Comparison of ENCODE assay signal across 29 mouse cellular contexts in genomic region chr3:154284260-154284659, GRCm38 (mm10). TPM values are rescaled to one million over a fixed set of nuclear protein-coding genes. Genes with fewer than 3 reads are reported as not detected.
DNase-seq lines count a peak whose midpoint lies in the region; ATAC-seq and TF ChIP-seq lines count a peak whose summit lies in the region.
"Had no signal": no experiment of that assay in that cellular context is flagged by ENCODE, and none has a peak within 500 bp of the region (broad histone marks: within the 10 kb centered on the region; RNA-seq: fewer than 3 reads in every experiment).

No protein-coding gene starts in this region.

- H3K4me1 ChIP-seq in kidney, postnatal 0 days (replicated peaks; ENCODE audit: insufficient read depth, low read length), result no peaks in the 10 kb centered on the region
- peaks cover 2% of the 10 kb centered on the region for H3K4me1 ChIP-seq in limb, embryonic 14.5 days (ENCODE audit: control insufficient read depth, insufficient read depth, low read length)
- H3K4me1 ChIP-seq: forebrain, embryonic 10.5 days; forebrain, embryonic 12.5 days had no signal

- no peaks in the 10 kb centered on the region for H3K9me3 ChIP-seq in kidney, postnatal 0 days (replicated peaks; ENCODE audit: low read length)
- H3K9me3 ChIP-seq in limb, embryonic 14.5 days (ENCODE audit: control insufficient read depth, low read length), result no peaks in the 10 kb centered on the region
- H3K9me3 ChIP-seq: embryonic facial prominence, embryonic 13.5 days; embryonic facial prominence, embryonic 15.5 days; forebrain, embryonic 10.5 days; forebrain, embryonic 12.5 days had no signal

- no peak for ATAC-seq in kidney, postnatal 0 days (replicated peaks; ENCODE audit: low FRiP score, low read depth)
- ATAC-seq in limb, embryonic 14.5 days (ENCODE audit: low FRiP score, low read depth), result 0 out of 2 replicates have a peak, but pooled peaks have one; percentile 19
- ATAC-seq: activated CD4-positive, CD25-positive, alpha-beta regulatory T cell, adult 4 months; CD4-positive, CD25-positive, alpha-beta regulatory T cell, adult 4 months; forebrain, embryonic 14.5 days; Patski had no signal

- H3K4me2 ChIP-seq in kidney, postnatal 0 days (ENCODE audit: low read length), result no peak overlapping the region
- no peak overlapping the region for H3K4me2 ChIP-seq in limb, embryonic 14.5 days (replicated peaks; ENCODE audit: low read depth, low read length, severe bottlenecking)
- H3K4me2 ChIP-seq: embryonic facial prominence, embryonic 13.5 days; embryonic facial prominence, embryonic 15.5 days; forebrain, embryonic 12.5 days had no signal

- peak; percentile 4 for DNase-seq in gastrocnemius, adult 18-20 months (ENCODE audit: low spot score)
- DNase-seq in gastrocnemius, adult 8-10 months (ENCODE audit: low spot score in 2 of 2), result no peak
- DNase-seq in kidney, postnatal 0 days (ENCODE audit: low spot score), result peak; percentile 21
- no peak for DNase-seq in kidney, adult 8-10 months
- no peak for DNase-seq in limb, embryonic 14.5 days (ENCODE audit: low spot score)
- DNase-seq in cerebellum, adult 11-12 months, result no peak
- no peak for DNase-seq in lung, postnatal 4 days
- DNase-seq: adrenal gland, adult 8-10 months; adrenal gland, postnatal 14 days; adrenal gland, postnatal 36 days; B cell, adult 2 months; cerebellum, adult 18-20 months; cerebellum, adult 8-10 months; cerebellum, adult 9-11 months; cerebellum, postnatal 14 days; cerebellum, postnatal 36 days; embryo, embryonic 11 days had no signal

- no peaks in the 10 kb centered on the region for H3K27me3 ChIP-seq in kidney, postnatal 0 days (ENCODE audit: insufficient read depth, low read length)
- no peaks in the 10 kb centered on the region for H3K27me3 ChIP-seq in limb, embryonic 14.5 days (ENCODE audit: control insufficient read depth, insufficient read depth, low read length)
- H3K27me3 ChIP-seq: CH12.LX; embryonic facial prominence, embryonic 15.5 days had no signal

- no peak overlapping the region for H3K9ac ChIP-seq in kidney, postnatal 0 days (ENCODE audit: low read depth, low read length)
- no peak overlapping the region for H3K9ac ChIP-seq in limb, embryonic 14.5 days (ENCODE audit: low read depth, low read length, severe bottlenecking)
- H3K9ac ChIP-seq: embryonic facial prominence, embryonic 13.5 days; embryonic facial prominence, embryonic 15.5 days; forebrain, embryonic 12.5 days had no signal

- no peak overlapping the region for H3K4me3 ChIP-seq in kidney, postnatal 0 days (replicated peaks; ENCODE audit: low read depth, low read length)
- H3K4me3 ChIP-seq in limb, embryonic 14.5 days (replicated peaks; ENCODE audit: low read length), result no peak overlapping the region
- H3K4me3 ChIP-seq: embryonic facial prominence, embryonic 13.5 days; embryonic facial prominence, embryonic 15.5 days; erythroblast, embryonic 14.5 days; forebrain, embryonic 10.5 days; forebrain, embryonic 12.5 days had no signal

- TF ChIP-seq CTCF in kidney, postnatal 0 days (IDR thresholded peaks at IDR 0.05; ENCODE audit: low read depth), result no peak

- no peak overlapping the region for H3K27ac ChIP-seq in kidney, postnatal 0 days
- no peak overlapping the region for H3K27ac ChIP-seq in limb, embryonic 14.5 days (replicated peaks; ENCODE audit: low read depth, low read length)
- H3K27ac ChIP-seq: embryonic facial prominence, embryonic 13.5 days; embryonic facial prominence, embryonic 15.5 days; forebrain, embryonic 10.5 days; forebrain, embryonic 12.5 days had no signal

- TF ChIP-seq POLR2A in limb, embryonic 14.5 days (IDR thresholded peaks at IDR 0.05; ENCODE audit: borderline replicate concordance, extremely low read depth, insufficient read depth, insufficient read length), result no peak

- H3K36me3 ChIP-seq in kidney, postnatal 0 days (ENCODE audit: insufficient read depth, low read length), result no peaks in the 10 kb centered on the region
- no peaks in the 10 kb centered on the region for H3K36me3 ChIP-seq in limb, embryonic 14.5 days (ENCODE audit: control insufficient read depth, insufficient read depth, low read length)
- H3K36me3 ChIP-seq: embryonic facial prominence, embryonic 13.5 days; embryonic facial prominence, embryonic 15.5 days; forebrain, embryonic 10.5 days; forebrain, embryonic 12.5 days; G1E had no signal

- 17% methylated on average over 3 of the region's 3 CpGs for WGBS in kidney, postnatal 0 days
- WGBS in limb, embryonic 14.5 days, result 25% methylated on average over 3 of the region's 3 CpGs

RNA-seq across cellular contexts. Expression of gene Lhx8, which starts 46.2 kb away (rescaled TPM):
- total RNA-seq in gastrocnemius, adult 18-20 months (2021), result not detected
- total RNA-seq in gastrocnemius, adult 8-10 months (2022), result under 1 TPM in 1 of 4 experiments, not detected in 3; 0.25 TPM
- polyA plus RNA-seq in kidney, postnatal 0 days (2015; fragmentation: Nextera tagmentation; extraction: Ambion mirVana), result not detected in 2 replicates
- polyA plus RNA-seq in limb, embryonic 14.5 days (2012; rRNA removed), result 2.9 and 3.0 TPM in 2 replicates
- polyA plus RNA-seq in limb, embryonic 14.5 days (2014; fragmentation: Nextera tagmentation; extraction: Ambion mirVana), result 2.2 and 2.5 TPM in 2 replicates
- total RNA-seq: CH12.LX; common myeloid progenitor, adult 5-6 weeks had no signal
- polyA plus RNA-seq: activated CD4-positive, CD25-positive, alpha-beta regulatory T cell, adult 4 months; CD4-positive, CD25-positive, alpha-beta regulatory T cell, adult 4 months; erythroblast, embryonic 14.5 days; G1E; Patski had no signal

Comparison
In these comparisons a context has a peak if more than half of its experiments do, and no peak if none do; other contexts are left out.
1. DNase-seq: peak in gastrocnemius, adult 18-20 months (single experiment) and kidney, postnatal 0 days (single experiment); none in gastrocnemius, adult 8-10 months (0 of 2), kidney, adult 8-10 months (0 of 2), limb, embryonic 14.5 days (single experiment), cerebellum, adult 11-12 months (single experiment) and lung, postnatal 4 days (0 of 2).